Mouse (Mus musculus) forebrain, embryonic 13.5 days (tissue): ENCODE measurements at regions not wholly inside any gene's neighbourhood (a gene's known extent, or its start where the extent isn't known, plus 50 kb on each side); places are given as distances from the start of the nearest gene placed in this dataset.

Source experiments
- ATAC-seq: fragments of 200-750 bp; cut with Nextera tagmentation; 2 replicates; pipeline ENCODE4 v1.8.0; 2017
- H3K27ac ChIP-seq: fragments of 300-500 bp; sonication (generic); 2 replicates; pipeline ENCODE4 v1.5.1; 2015; ENCODE audit warnings: inconsistent platforms, mild to moderate bottlenecking, moderate library complexity
- H3K27me3 ChIP-seq: fragments of 300-500 bp; sonication (generic); 2 replicates; pipeline ENCODE4 v1.6.1; 2015; ENCODE audit warnings: mild to moderate bottlenecking, inconsistent platforms
- H3K36me3 ChIP-seq: fragments of 300-500 bp; sonication (generic); 2 replicates; pipeline ENCODE4 v1.6.1; 2015; ENCODE audit warnings: mild to moderate bottlenecking, inconsistent platforms; ENCODE audit not compliant: poor library complexity, severe bottlenecking
- H3K4me1 ChIP-seq: fragments of 300-500 bp; sonication (generic); 2 replicates; pipeline ENCODE4 v1.6.1; 2015; ENCODE audit warnings: inconsistent platforms
- H3K4me2 ChIP-seq: fragments of 300-500 bp; sonication (generic); 2 replicates; pipeline ENCODE4 v1.6.1; 2015; ENCODE audit warnings: inconsistent platforms, mild to moderate bottlenecking, moderate library complexity
- H3K4me3 ChIP-seq: fragments of 300-500 bp; sonication (generic); 2 replicates; pipeline ENCODE4 v1.5.1; 2015; ENCODE audit warnings: mild to moderate bottlenecking, inconsistent platforms
- H3K9ac ChIP-seq: fragments of 300-500 bp; sonication (generic); 2 replicates; pipeline ENCODE4 v1.6.1; 2015; ENCODE audit warnings: mild to moderate bottlenecking, inconsistent platforms
- H3K9me3 ChIP-seq: fragments of 300-500 bp; sonication (generic); replicated peaks from 2 replicates; pipeline ENCODE4 v1.6.1; 2016; ENCODE audit warnings: inconsistent platforms
- WGBS: fragments of 180-500 bp; shearing (Covaris S2); methylation state at CpG from one replicate; pipeline ENCODE4 v1.1.7; 2015; 5-methylcytosine and 5-hydroxymethylcytosine counted together

- no peaks in the 10 kb centered on the region for H3K4me1 ChIP-seq
- no peak for ATAC-seq
These were observed 228.6 kb upstream of the Zpld1 start for GRCm38 (mm10) chr16:55526230-55526842.

GRCm38 (mm10) chr16:55523264-55523663 is 225.5 kb upstream of the Zpld1 start:
- WGBS: 93% methylated on average over 1 of the region's 1 CpGs
- H3K4me1 ChIP-seq: no peaks in the 10 kb centered on the region
- H3K27me3 ChIP-seq: no peaks in the 10 kb centered on the region
- ATAC-seq: no peak
- no peaks in the 10 kb centered on the region for H3K9me3 ChIP-seq
- H3K36me3 ChIP-seq: no peaks in the 10 kb centered on the region
- H3K4me2 ChIP-seq: no peak overlapping the region
- no peak overlapping the region for H3K27ac ChIP-seq
- H3K4me3 ChIP-seq: no peak overlapping the region
- no peak overlapping the region for H3K9ac ChIP-seq

More at GRCm38 (mm10) chr16:55526230-55526842, 228.6 kb upstream of the Zpld1 start:
- Histone ChIP-seq H3K27ac (no peak overlapping the region), H3K4me3 (no peak overlapping the region), H3K4me2 (no peak overlapping the region), H3K36me3 (no peaks in the 10 kb centered on the region), H3K9me3 (no peaks in the 10 kb centered on the region), H3K9ac (no peak overlapping the region), H3K27me3 (no peaks in the 10 kb centered on the region)
- 71% methylated on average over 5 of the region's 5 CpGs for WGBS

- no peaks in the 10 kb centered on the region for H3K9me3 ChIP-seq
- no peak overlapping the region for H3K4me2 ChIP-seq
- no peak overlapping the region for H3K4me3 ChIP-seq
- WGBS: 94% methylated on average over 1 of the region's 1 CpGs
- no peak overlapping the region for H3K27ac ChIP-seq
- H3K9ac ChIP-seq: no peak overlapping the region
- no peaks in the 10 kb centered on the region for H3K36me3 ChIP-seq
- no peaks in the 10 kb centered on the region for H3K27me3 ChIP-seq
- no peak for ATAC-seq
- no peaks in the 10 kb centered on the region for H3K4me1 ChIP-seq
These were observed 224.5 kb upstream of the Zpld1 start for GRCm38 (mm10) chr16:55522283-55522682.

- Histone ChIP-seq H3K4me2 (no peak overlapping the region), H3K4me3 (no peak overlapping the region), H3K9me3 (no peaks in the 10 kb centered on the region), H3K36me3 (no peaks in the 10 kb centered on the region), H3K4me1 (no peaks in the 10 kb centered on the region), H3K27ac (no peak overlapping the region), H3K27me3 (no peaks in the 10 kb centered on the region), H3K9ac (no peak overlapping the region)
- 92% methylated on average over 6 of the region's 6 CpGs for WGBS
- ATAC-seq: no peak
These were observed 223.7 kb upstream of the Zpld1 start for GRCm38 (mm10) chr16:55521421-55521971.

GRCm38 (mm10) chr16:55520077-55520476 is 222.3 kb upstream of the Zpld1 start:
- 92% methylated on average over 6 of the region's 6 CpGs for WGBS
- Histone ChIP-seq H3K4me3 (no peak overlapping the region), H3K9me3 (no peaks in the 10 kb centered on the region), H3K36me3 (no peaks in the 10 kb centered on the region), H3K4me1 (0 out of 2 replicates have a peak, but pooled peaks cover 3% of the 10 kb centered on the region), H3K4me2 (no peak overlapping the region), H3K27me3 (no peaks in the 10 kb centered on the region), H3K27ac (no peak overlapping the region), H3K9ac (no peak overlapping the region)
- ATAC-seq: no peak

- H3K4me1 ChIP-seq: 0 out of 2 replicates have a peak, but pooled peaks cover 4% of the 10 kb centered on the region
- no peaks in the 10 kb centered on the region for H3K36me3 ChIP-seq
- WGBS: 86% methylated on average over 1 of the region's 1 CpGs
- H3K9me3 ChIP-seq: no peaks in the 10 kb centered on the region
- H3K27me3 ChIP-seq: no peaks in the 10 kb centered on the region
- no peak overlapping the region for H3K27ac ChIP-seq
- no peak for ATAC-seq
- H3K9ac ChIP-seq: no peak overlapping the region
- no peak overlapping the region for H3K4me3 ChIP-seq
- H3K4me2 ChIP-seq: no peak overlapping the region
These were observed 221.9 kb upstream of the Zpld1 start for GRCm38 (mm10) chr16:55519646-55520045.

GRCm38 (mm10) chr16:55516994-55517393 is 219.2 kb upstream of the Zpld1 start:
- WGBS: 85% methylated on average over 4 of the region's 4 CpGs
- no peaks in the 10 kb centered on the region for H3K9me3 ChIP-seq
- H3K9ac ChIP-seq: no peak overlapping the region
- 0 out of 2 replicates have a peak, but pooled peaks cover 4% of the 10 kb centered on the region for H3K4me1 ChIP-seq
- H3K4me3 ChIP-seq: no peak overlapping the region
- no peak overlapping the region for H3K4me2 ChIP-seq
- H3K36me3 ChIP-seq: no peaks in the 10 kb centered on the region
- H3K27ac ChIP-seq: no peak overlapping the region
- no peaks in the 10 kb centered on the region for H3K27me3 ChIP-seq
- no peak for ATAC-seq

GRCm38 (mm10) chr16:55515228-55515696 is 217.5 kb upstream of the Zpld1 start:
- H3K27ac ChIP-seq: no peak overlapping the region
- 13% methylated on average over 16 of the region's 16 CpGs for WGBS
- no peaks in the 10 kb centered on the region for H3K9me3 ChIP-seq
- 0 out of 2 replicates have a peak, but pooled peaks cover 4% of the 10 kb centered on the region for H3K4me1 ChIP-seq
- peak overlapping the region; percentile 36 for H3K4me3 ChIP-seq
- peak overlapping the region; percentile 59 for H3K9ac ChIP-seq
- no peaks in the 10 kb centered on the region for H3K36me3 ChIP-seq
- no peaks in the 10 kb centered on the region for H3K27me3 ChIP-seq
- peak overlapping the region; percentile 65 for H3K4me2 ChIP-seq
- peak; percentile 83 for ATAC-seq

GRCm38 (mm10) chr16:55514448-55515200 is 216.8 kb upstream of the Zpld1 start:
- H3K9me3 ChIP-seq: no peaks in the 10 kb centered on the region
- H3K9ac ChIP-seq: peak overlapping the region; percentile 59; the same call in 1 of the 2 replicates
- 0 out of 2 replicates have a peak, but pooled peaks have one; percentile 39 for ATAC-seq

GRCm38 (mm10) chr16:55504796-55505413 is 207.1 kb upstream of the Zpld1 start:
- H3K4me3 ChIP-seq: no peak overlapping the region
- H3K4me2 ChIP-seq: no peak overlapping the region
- H3K27ac ChIP-seq: no peak overlapping the region
- H3K4me1 ChIP-seq: no peaks in the 10 kb centered on the region
- H3K9ac ChIP-seq: no peak overlapping the region
- no peaks in the 10 kb centered on the region for H3K36me3 ChIP-seq
- no peaks in the 10 kb centered on the region for H3K27me3 ChIP-seq
- ATAC-seq: no peak
- 88% methylated on average over 6 of the region's 6 CpGs for WGBS
- H3K9me3 ChIP-seq: no peaks in the 10 kb centered on the region

More at GRCm38 (mm10) chr16:55514448-55515200, 216.8 kb upstream of the Zpld1 start:
- 59% methylated on average over 6 of the region's 6 CpGs for WGBS
- peak overlapping the region; percentile 36 for H3K4me3 ChIP-seq
- H3K4me1 ChIP-seq: 0 out of 2 replicates have a peak, but pooled peaks cover 4% of the 10 kb centered on the region
- H3K27me3 ChIP-seq: no peaks in the 10 kb centered on the region
- peak overlapping the region; percentile 65 for H3K4me2 ChIP-seq
- no peak overlapping the region for H3K27ac ChIP-seq
- no peaks in the 10 kb centered on the region for H3K36me3 ChIP-seq

- no peaks in the 10 kb centered on the region for H3K27me3 ChIP-seq
- 93% methylated on average over 3 of the region's 3 CpGs for WGBS
- H3K36me3 ChIP-seq: no peaks in the 10 kb centered on the region
- ATAC-seq: no peak
- H3K9me3 ChIP-seq: no peaks in the 10 kb centered on the region
- no peaks in the 10 kb centered on the region for H3K4me1 ChIP-seq
- no peak overlapping the region for H3K4me3 ChIP-seq
- no peak overlapping the region for H3K27ac ChIP-seq
- H3K4me2 ChIP-seq: no peak overlapping the region
- H3K9ac ChIP-seq: no peak overlapping the region
These were observed 206.5 kb upstream of the Zpld1 start for GRCm38 (mm10) chr16:55504274-55504673.

GRCm38 (mm10) chr16:55503273-55503672 is 205.5 kb upstream of the Zpld1 start:
- no peak for ATAC-seq
- Histone ChIP-seq H3K4me3 (no peak overlapping the region), H3K27ac (no peak overlapping the region), H3K4me1 (no peaks in the 10 kb centered on the region), H3K36me3 (no peaks in the 10 kb centered on the region), H3K9ac (no peak overlapping the region), H3K4me2 (no peak overlapping the region), H3K27me3 (no peaks in the 10 kb centered on the region), H3K9me3 (no peaks in the 10 kb centered on the region)
